Mouse (Mus musculus) adrenal gland, adult (tissue): ENCODE measurements at regions not wholly inside any gene's neighbourhood (a gene's known extent, or its start where the extent isn't known, plus 50 kb on each side); places are given as distances from the start of the nearest gene placed in this dataset.

Experiments
- DNase-seq, 2 experiments: peaks; one replicate each; pipeline ENCODE4 v3.0.0; 2022 to 2023; ENCODE audit warnings: low spot score in 1 of 2; ENCODE audit not compliant: inconsistent age in 2 of 2

GRCm38 (mm10) chr12:77014908-77015307, 52.9 kb upstream of the Max start:
- no peak for DNase-seq
